Mouse (Mus musculus): ENCODE measurements around the gene Col5a2.
"Not testable (repeated sequence)": the region's sequence is repeated elsewhere in the genome, so short reads cannot be mapped to it uniquely, and the experiment has no call there.

The Col5a2 gene

DNA sequence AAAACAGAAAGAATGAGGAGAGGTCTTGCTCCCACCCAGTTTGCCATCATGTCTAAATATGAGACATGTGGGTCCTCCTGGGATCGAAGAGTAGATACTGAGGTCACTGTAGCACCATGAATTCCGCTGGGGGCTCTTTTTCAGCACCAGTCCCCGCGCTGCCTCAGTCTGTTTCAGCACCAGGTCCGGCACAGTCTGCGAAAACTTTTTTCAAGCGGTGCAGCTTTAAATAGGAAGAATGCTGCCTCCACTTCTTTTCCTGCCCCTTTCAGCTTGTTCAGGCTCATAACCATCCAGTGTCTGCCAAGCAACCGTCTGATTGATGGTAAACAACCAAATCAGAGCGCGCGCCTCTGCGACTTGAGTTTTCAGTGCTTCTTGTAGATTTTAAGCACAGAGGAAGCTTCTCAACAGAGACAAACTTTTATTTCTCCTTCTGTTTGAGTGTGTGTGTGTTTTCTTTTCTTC lies at the start of gene Col5a2:
Gene Col5a2 (minus strand): TSS at position 418 of the 468 bp plus-strand sequence.
- ATAC-seq (ENCODE audit: insufficient number of reproducible peaks, low FRiP score, low TSS enrichment), result no peak

DNA sequence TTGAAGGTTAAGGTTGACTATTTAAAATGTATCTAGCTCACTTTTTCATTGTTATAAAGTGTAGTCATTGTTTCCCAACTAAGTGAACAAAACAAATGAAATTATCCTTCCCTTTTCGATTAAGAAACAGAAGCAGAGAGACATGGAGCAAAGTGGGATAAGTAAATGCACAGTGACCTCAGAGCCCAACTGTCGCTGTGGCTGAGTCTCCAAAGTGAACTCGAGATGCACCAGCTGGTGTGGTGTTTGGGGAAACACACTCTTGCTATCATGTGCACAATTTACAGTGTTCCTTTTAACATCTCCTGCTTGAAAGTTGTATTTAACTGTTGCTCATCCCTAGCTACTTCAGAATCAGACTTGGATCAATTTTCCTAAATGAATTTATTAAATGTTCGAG lies 47.4 kb upstream of the Col5a2 start:
- no peak for ATAC-seq (ENCODE audit: insufficient number of reproducible peaks, low FRiP score, low TSS enrichment)

DNA sequence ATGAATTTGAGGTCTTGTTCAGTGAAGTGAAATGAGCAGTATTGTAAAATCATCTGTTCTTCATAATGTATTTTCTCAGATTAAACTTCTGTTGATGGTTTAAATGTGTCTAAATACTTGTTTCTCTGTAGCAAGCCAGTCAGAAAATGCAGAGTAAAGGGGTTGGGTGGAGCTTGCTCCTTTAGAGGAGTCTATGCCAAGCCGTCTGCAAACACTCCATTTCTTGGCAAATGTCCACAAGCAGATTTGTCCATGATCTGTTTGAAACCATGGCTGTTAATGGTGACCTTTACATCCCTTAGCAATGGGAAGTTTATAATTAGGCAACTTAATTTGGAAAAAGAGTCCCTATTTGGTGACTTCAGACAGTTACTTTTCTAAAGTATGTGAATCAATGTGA lies 38.8 kb upstream of the Col5a2 start:
- ATAC-seq (ENCODE audit: insufficient number of reproducible peaks, low FRiP score, low TSS enrichment), result no peak

DNA sequence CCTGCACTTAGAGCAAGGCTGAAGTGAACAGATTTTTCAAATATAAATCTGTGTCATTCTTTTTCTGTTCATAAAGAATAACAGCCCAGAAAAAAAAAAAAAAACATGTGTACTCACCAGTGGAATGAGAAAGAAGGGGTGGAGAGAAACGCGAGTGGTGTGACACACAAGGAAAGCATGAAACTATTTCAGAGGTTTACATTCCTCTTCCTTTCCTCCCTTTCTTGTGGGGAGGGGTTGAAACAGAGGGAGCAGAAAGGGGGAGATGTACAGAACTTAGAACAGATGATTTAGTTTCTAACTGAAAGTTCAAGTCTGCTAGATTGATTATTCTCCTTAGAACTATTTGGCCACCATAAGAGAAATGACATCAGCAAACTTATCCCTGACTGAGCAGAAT lies 38.1 kb upstream of the Col5a2 start:
- ATAC-seq (ENCODE audit: insufficient number of reproducible peaks, low FRiP score, low TSS enrichment), result no peak

DNA sequence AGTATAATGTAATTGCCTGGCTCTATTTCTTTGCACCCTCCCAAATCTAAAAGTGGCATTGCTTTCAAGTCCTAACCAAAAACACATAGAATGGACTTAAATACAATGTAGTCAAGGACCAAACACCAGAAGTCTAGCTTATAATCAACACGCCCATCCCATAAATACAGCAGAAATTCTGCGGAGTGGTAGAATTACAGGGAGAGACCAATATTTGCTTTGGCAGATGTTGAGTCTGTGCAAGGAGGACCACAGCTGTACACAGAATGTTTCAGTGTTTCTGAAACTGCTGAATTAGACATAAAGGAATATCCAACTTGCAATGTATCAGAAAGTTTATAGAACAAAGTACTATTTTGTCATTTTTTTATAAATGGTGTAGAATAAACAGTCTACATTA lies 28.4 kb upstream of the Col5a2 start:
- ATAC-seq (ENCODE audit: insufficient number of reproducible peaks, low FRiP score, low TSS enrichment), result no peak

DNA sequence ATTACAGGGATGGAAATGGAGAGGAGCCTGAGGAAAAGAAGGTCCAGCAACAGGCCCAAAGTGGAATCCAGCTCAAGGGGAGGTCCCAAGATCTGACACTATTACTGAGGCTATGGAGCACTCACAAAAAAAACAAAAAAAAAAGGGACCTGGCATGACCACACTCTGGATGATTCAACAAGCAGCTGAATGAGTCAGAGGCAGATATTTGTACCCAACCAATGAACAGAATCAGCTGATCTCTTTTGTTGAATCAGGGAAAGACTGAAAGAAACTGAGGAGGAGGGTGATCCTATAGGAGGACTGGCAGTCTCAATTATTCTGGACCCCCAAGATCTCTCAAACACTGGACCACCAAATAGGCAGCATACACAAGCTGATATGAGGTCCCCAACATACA lies 24.4 kb upstream of the Col5a2 start:
- not testable (repeated sequence) for ATAC-seq (ENCODE audit: insufficient number of reproducible peaks, low FRiP score, low TSS enrichment)

DNA sequence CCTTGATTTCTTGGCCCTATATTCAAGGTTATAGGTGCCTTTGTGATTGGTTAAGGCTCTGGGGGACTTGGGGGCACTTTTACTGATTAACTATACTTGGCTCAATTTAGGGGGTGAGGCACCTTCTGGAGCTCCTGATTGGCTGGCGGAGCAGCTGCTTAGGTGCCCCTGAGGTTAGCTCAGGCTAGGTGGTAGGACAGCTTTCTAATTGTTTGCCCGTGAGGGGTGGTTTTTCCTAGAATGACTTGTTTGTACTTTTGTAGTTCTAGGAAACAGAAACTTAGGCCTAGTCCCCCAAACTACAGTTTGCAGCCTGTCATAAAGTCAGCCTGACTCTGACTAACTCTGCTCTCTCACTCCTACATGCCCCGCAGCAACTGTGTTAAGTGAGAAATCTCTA lies 20.5 kb upstream of the Col5a2 start:
- ATAC-seq (ENCODE audit: insufficient number of reproducible peaks, low FRiP score, low TSS enrichment), result no peak

DNA sequence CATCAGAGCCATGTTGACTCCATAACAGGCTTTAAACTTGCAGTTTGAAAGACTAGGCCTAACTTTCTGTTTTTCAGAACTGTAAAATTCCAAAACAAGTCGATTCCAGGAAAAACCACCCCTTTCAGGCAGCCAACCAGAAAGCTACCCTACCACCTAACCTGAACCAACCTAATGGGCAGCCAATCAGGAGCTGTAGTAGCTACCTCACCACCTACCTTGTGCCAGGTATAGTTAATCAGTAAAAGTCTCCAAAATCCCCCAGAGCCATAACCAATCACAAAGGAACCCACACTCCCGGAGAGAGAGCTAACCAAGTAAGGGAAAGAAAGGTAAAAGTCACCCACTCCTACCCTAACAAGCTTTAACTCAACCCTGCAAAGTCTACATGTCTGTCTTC lies 18.4 kb upstream of the Col5a2 start:
- no peak for ATAC-seq (ENCODE audit: insufficient number of reproducible peaks, low FRiP score, low TSS enrichment)

DNA sequence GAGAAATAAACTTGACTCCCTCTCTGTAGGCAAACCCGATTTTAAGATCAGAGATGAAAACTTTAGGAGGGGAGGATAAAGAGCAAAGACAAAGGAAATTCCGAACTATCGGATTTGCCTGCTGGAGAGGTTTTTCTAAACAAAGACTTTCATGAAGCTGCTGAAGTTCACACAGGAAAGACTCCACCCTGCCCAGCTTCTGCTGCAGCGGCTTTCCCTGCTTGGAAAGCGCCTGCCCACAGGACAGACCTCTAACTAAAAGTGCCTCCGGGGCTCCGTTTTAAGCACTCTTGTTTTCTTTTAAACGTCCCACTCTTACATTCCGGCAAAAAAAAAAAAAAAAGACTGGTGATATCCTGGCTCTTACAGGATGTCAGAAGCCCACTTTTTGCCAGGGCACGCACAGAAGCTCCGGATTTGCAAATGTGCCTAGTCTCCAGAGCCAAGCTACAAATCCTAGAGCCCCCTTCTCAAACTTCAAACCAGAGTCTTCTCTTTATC lies 791 bp downstream of the Col5a2 start:
- no peak for ATAC-seq (ENCODE audit: insufficient number of reproducible peaks, low FRiP score, low TSS enrichment)

DNA sequence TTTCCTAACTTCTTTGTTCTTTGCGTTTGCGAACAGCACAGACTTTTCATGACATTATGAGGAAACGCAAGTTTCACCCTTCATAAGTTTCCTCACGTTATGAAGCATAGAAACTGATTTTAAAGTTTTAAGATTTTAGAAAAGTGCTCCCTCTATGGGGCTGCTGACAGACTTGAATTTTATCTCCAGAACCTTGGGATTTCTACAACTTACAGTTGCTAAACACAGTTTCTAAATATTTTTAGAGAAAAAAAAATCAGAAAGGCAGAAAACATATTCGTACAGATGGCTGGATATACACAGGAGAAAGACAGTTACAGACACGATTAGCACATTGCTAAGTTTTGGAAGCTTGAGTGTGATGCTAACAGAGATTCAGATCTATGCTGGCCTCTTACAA lies 1.6 kb downstream of the Col5a2 start:
- no peak for ATAC-seq (ENCODE audit: insufficient number of reproducible peaks, low FRiP score, low TSS enrichment)

DNA sequence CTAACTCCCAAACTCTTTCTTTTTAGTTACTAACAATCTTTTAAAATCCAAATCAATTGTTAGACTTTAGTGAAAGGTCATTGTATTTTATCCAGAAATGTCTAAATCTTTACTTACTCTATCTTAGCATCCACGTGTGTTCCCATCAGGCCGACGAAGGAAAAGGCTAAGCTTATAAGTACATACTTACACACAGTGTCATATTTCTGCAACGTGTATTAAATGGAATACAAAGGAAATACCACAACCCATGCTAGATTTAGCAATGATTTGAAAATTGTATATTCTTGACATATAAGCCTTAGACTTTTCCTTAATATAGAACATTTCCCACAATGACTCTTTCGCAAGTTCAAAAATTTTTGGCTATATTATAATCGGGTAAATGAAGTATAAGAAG lies 2.6 kb downstream of the Col5a2 start:
- ATAC-seq (ENCODE audit: insufficient number of reproducible peaks, low FRiP score, low TSS enrichment), result no peak

DNA sequence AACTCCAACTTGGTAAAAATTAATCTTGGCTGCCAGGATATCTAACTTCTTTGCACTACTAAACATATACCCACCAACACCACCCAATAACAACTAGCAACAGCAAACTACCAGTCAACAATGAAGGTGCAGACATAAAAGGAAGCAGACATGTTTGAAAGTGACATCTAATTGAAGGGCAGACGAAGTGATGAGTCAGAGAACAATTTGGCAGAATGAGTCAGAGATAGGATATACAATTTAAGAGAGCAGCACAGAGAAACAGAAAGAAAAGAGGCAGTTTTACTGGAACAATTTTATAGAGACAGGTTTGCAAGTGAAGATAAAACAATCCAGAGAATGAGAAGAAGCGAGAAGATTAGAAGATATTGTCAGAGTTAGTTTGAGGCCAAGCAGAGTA lies 8.1 kb downstream of the Col5a2 start:
- ATAC-seq (ENCODE audit: insufficient number of reproducible peaks, low FRiP score, low TSS enrichment), result no peak

DNA sequence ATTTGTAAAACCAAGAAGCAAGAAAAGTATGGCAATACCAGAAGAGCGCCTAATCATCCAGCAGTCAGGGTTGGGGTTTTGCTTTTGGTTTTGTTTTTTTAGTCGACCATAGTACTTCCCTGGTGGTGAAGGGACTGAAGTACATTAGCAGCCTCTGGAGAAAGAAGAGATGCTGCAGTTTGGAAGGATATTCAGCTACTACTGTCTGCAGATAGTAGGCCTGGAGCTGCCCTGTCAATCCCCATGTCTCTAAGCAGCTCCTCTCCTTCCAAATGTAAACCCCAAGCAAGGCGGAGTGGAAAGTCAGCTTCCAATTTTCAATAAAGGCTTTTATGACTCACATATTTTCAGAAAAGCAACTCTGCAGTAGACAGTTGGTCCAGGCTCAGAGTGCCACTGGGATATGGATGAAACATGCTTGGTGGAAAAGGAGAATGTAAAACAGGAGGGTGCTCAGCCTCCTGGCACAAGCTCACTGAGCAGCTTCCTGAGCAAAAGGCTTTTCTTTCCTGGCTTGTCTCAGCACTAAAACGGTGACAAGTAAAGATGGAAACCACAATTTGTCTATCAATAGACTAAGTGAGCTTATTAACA lies 10.9 kb downstream of the Col5a2 start:
- no peak for ATAC-seq (ENCODE audit: insufficient number of reproducible peaks, low FRiP score, low TSS enrichment)

DNA sequence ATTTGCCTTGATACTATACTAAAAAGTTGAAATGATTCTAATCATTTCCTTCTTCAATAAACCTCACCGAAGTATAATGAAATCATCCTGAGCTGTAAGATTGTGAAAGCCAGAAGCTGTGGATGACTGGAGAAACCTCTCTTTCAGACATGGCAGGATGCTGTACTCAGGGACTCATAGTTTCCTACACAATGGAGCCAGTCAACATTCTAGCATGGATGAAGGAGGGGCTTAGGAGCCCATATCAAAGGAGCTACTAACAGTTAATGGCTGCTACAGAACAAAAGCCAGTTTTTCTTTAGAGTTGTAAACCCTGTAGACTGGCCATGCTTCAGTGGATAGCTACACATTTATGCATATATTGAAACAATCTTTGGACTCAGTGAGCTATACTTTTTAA lies 12.6 kb downstream of the Col5a2 start:
- ATAC-seq (ENCODE audit: insufficient number of reproducible peaks, low FRiP score, low TSS enrichment), result no peak

DNA sequence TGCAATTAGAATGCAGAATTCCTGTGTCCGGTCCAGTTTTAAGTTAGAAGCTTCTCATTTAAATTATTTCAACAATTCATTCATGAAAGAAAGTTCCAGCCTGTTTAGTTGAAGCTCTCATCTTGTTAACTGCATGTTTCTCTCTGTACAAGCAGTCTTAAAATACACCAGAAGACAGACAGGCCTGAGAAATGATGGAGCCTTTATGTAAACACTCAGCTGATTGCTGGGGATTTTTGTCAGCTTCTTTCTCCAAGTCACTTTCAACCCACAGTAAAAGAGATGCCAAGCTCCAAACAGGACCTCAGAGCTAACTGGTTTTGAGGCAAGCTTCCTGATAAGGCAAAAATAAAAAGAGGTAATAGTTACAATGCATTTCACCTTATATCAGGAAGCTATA lies 14.8 kb downstream of the Col5a2 start:
- no peak for ATAC-seq (ENCODE audit: insufficient number of reproducible peaks, low FRiP score, low TSS enrichment)

DNA sequence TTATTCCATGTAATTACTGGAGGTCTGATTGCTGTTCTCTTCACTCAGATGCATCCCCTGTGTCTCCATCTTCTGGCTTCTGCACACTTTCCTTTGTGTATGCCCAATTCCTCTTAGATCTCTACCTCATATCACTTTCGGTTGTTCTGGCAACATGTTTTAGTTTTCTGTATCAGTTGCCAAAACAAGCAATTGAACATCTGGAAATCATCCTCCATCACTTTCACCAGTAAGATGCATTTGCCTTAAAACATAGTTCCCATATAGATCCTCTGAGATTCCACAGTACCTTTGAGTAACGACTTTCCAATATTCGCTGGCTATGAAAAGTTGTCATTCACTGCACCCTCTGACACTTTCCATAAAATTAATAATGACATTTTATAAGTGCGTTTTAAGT lies 20.1 kb downstream of the Col5a2 start:
- no peak for ATAC-seq (ENCODE audit: insufficient number of reproducible peaks, low FRiP score, low TSS enrichment)

DNA sequence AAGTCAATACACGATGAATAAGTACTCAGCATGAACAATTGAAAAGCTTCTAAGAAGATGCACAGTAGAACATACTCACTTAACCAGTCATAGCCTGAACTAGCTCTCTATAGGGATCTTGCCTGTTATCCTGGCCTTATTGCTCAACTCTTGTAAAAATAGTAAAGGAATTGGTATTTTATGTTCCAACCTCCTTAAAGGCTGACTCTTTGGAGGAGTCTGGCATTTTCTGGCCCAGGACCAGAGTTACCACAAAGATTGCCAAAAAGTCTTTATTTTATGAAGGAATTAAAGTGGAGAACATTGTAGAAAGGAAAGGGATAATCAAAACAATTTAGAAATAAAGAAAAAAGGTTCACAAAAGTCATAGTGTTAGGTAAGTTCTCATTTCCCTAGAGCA lies 21.2 kb downstream of the Col5a2 start:
- ATAC-seq (ENCODE audit: insufficient number of reproducible peaks, low FRiP score, low TSS enrichment), result no peak

DNA sequence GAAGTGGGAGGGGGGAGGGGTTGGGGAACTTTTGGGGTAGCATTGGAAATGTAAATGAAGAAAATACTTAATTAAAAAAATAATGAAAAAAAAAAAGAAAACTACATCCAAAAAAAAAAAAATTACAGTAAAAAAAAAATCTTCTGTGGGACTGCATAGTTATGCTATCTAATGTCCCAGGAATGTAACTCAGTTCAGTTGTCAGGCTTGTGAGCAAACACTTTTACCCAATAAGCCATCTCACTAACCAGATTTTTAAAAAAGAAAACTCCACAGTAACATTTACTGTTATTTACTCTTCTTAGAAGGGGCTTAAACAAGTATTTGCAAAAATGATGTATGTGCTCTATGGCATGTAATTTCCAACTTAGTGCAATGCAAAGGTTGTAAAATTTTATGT lies 24.0 kb downstream of the Col5a2 start:
- ATAC-seq (ENCODE audit: insufficient number of reproducible peaks, low FRiP score, low TSS enrichment), result no peak

DNA sequence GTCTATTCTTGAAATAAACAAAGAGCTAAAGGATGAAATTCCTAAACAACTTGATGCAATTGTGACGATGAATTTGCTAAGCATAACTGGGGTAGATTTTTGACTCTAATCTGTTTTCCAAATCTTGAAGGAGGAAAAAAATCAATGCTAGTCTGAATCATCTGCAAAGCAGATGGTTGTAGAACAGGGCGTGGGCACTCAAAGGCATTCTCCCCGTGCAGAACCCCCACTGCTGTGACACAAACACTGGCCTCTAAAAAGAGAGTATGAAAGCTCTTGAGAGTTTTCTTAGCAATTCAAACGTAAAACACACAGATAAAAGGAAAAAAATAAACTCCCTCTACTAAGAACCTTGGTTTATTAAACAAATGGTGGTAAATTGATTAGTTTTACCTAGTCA lies 30.3 kb downstream of the Col5a2 start:
- no peak for ATAC-seq (ENCODE audit: insufficient number of reproducible peaks, low FRiP score, low TSS enrichment)

DNA sequence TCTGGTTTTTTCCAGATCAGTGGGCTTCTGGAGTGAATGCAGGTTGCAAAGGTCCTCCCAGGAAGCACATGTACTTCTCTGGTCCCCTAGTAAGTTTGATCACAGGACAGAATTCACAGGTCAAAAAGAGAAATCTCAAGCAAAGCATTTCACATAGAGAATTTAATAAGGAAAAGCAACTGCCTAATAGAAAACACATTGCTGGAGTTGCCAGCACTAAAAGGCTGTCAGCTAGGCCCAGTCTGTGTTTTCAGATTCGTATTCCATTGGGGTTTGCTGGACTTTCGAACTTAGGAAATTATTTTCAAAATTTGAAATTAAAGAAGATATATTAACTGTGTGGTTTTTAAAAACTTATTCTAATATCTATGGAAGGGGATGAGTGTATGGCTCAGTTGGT lies 42.3 kb downstream of the Col5a2 start:
- ATAC-seq (ENCODE audit: insufficient number of reproducible peaks, low FRiP score, low TSS enrichment), result no peak

DNA sequence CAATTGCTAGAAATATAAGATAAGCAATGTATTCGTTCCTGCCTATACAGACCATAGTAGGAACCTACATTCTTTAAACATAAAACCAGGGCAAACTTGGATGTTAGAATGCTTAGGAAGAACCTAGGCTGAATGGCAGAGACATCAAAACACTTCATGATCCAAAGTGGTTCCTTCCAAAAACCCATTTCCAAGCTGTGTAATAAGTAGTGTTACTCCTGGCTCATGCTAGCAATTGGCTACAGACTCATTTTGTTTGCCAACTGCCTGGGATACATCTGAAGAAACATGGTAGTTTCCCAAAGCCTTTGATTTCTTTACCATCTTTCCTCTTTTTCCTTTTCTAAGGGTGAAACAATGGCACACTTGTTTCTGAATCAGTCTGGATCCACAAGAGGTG lies 47.3 kb downstream of the Col5a2 start:
- no peak for ATAC-seq (ENCODE audit: insufficient number of reproducible peaks, low FRiP score, low TSS enrichment)

DNA sequence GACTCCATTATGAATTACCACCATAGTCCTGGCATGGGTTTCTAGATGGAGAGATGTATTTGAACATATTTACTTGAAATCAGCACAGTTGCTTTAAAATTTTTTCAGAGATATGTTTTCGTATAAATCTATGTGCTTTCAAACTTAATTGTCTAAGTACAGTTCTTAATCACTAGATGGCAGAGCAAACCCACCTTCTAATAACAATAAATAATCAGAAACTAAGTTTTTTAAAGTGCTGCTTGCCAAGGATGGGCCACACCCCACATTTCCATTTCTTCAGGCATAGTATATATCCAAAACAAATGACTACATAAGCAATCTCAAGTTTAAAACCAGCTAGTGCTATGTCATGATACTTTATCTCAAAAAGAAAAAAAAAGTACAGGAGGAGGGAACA lies 54.2 kb downstream of the Col5a2 start:
- ATAC-seq (ENCODE audit: insufficient number of reproducible peaks, low FRiP score, low TSS enrichment), result no peak

DNA sequence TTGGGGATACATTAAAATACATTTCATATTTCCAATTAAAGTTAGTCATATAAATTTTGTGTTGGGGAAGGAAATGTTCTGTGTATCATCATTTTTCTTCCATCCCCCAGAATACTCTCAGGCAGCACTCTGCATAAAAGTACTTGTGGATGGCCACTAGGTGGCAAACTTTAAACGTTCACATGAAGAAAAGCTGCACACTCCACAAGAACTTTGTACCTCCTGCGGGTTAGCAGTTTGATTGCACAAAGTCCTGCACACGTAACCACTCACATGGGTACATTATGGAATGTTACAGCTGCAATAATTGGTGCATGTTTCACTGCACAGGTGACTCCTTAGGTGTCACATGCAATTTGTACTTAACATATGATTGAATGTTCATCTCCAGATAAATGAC lies 71.2 kb downstream of the Col5a2 start:
- peak; percentile 45; the same call in 1 of the 2 replicates for ATAC-seq (ENCODE audit: insufficient number of reproducible peaks, low FRiP score, low TSS enrichment)

Data from cerebellum, adult (tissue).